Mouse (Mus musculus): ENCODE measurements at regions not wholly inside any gene's neighbourhood (a gene's known extent, or its start where the extent isn't known, plus 50 kb on each side); places are given as distances from the start of the nearest gene placed in this dataset.

- TF ChIP-seq CTCF (IDR thresholded peaks at IDR 0.05; ENCODE audit: low read depth, low read length) (no peak), GATA1 (IDR thresholded peaks at IDR 0.05; ENCODE audit: borderline replicate concordance, low read length) (no peak)
Observed at GRCm38 (mm10) chr9:88177575-88178254, 149.3 kb upstream of the Nt5e start.
